Mouse (Mus musculus): ENCODE results near the gene Ahdc1. TPM values are rescaled to one million over a fixed set of nuclear protein-coding genes. Genes with fewer than 3 reads are reported as not detected.

Ahdc1 gene
- total RNA-seq, 2 experiments from 2014 or later: 114 to 116 TPM

DNA sequence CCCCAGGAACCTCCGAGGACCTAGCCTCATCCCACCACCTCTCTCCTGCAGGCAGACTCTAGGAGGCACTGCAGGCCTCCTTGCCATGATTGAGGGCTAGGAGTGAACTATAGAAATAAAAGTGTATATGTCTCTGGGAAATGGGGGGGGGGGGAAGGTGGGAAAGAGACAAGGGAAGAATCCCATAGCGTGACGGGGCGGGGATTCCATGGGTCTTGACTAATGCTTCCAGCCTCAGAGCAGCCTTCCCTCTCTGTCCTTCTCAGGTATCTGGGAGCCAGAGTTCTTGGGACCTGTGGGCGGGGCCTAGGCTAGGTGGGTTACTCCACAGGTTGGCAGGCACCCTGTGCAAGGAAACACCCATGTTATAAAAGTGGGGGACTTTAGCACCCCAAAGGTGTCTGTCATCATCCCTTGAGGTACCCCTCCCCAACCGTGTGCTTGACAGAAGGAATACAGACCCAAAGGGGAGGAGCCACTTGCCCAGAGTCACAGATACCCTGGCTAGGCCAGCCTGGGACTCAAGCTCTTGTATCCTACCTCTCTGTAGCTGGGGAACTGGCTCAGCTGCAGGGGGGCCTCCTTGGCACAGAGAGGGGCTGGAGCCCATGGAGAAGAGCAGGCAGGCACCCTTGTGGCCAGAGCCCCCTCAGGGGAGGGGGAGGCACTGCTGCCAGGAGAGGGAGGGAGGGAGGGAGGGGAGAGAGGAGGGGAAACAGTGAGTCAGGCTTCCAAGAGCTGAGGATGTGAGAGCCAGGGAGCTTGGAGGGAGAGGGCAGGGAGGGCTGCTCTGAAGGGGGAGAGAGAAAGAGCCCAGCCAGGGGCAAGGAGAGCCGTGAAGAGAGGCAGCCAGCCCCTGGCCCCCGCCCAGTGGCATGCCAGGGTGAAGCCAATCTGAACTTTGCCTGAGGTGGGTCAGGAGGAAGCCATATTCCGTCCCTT, 4.9 kb downstream of the Ahdc1 start:
- peak in 1 of 2 experiments; percentile 7 for DNase-seq (ENCODE audit: low spot score in 2 of 2)

DNA sequence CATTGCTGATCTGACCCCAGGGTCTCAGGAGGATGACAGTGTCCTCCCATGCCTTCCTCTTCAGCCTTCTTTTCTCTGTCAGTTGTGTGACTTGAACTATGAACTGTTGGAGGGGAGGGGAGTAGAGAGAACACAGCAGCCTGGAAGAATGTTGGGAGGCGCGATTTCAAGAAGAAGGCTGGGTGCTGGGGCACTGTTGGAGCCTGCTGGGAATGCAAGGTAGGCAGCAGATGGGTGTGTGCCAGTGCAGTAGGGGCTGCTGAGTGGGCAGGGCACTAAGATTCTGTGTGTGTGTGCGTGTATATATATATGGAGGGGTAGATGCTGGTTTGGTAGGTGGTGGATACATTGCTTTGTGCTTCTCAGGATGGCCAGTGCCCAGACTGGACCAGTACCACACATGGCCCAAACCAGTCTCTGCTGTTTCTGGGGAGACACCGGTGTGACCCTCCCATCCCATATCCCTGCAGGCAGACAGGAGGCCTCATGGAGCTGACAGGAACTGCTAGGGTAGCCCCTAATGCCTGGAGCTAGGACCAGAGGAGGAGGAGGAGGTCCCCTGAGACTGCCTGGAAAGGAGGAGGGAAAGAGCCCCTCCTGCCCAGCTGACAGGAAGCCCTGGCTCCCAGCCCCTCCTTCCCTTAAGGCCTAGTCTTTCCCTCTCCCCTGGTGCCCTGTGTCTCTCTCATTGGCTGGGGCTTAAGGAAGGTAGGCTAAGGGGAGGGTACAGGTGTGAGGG, 5.8 kb downstream of the Ahdc1 start:
- peak in 1 of 2 experiments; percentile 20 for DNase-seq (ENCODE audit: low spot score in 2 of 2)

DNA sequence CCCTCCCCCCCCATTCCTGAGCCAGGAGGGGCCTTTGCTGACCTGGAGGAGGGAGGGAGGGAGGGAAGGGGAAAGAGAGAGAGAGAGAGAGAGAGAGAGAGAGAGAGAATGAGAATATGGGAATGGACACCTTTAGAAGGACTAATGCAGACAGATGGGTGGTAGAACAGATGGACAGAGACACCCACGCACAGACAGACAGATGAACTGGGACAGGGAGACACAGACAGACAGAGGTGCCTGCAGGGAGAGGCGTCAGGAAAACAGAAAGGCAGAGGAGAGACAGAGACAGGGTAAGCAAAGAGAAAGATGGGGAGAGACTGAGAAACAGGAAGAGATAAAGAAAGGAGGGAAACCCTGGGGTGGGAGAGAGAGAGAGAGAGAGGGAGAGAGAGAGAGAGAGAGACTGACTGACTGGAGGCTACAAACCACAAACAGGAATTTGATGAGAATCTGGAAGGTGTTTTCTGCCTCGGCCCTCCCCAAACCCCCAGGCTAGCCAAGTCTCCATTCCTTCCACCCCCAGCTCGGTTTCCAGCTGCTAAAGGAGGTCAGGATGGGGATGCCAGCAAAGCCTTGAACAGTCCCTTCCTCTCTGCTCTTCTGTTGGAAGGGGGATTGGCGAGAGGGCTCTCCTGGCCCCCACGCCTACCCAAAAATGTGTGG, 6.7 kb downstream of the Ahdc1 start:
- peak; percentile 68 to 74 for DNase-seq (ENCODE audit: low spot score in 2 of 2)

DNA sequence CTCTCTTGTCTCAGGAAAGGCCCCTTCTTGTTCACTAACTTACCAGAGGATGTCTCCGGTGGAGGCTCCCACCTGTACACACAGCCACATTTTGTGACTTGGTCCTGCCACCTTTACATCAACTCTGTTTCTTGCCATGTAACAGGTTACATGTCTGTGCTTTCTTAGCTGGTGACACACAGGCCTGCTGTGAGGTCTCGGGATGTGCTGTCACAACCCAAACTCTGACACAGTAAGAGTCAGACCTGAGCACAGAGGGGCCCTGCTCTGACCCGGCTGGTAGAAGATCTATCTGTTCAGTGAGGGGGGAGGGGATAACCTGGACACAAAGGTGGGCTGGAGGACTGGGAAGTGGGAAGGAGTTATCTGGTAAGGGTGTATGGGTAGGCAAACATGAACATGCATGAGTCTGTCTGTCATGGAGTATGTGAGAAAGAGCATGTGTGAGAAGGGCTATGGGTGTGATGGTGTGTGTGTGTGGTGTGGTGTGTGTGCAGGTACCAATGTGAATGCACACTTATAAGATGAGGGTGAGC, 7.3 kb downstream of the Ahdc1 start:
- DNase-seq (ENCODE audit: low spot score in 2 of 2): no peak

DNA sequence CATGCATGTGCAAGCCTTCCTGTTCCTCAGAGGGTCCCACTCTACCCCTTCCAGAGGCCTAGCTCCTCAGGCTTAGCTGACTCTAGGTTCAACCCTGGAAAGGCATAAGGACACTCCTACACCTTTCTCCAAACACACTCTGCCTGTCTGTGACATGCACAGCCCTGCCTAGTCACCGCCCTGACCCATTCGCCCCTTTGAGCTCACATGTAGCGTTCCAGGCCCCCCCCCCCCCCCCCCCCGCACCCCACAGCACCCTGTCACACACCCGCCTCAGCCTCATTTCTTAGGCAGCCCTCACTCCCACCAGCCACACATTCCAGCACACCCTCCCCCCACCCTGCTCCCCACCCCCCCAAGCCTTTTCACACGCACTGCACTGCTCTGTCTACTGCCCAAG, 9.7 kb downstream of the Ahdc1 start:
- no peak for DNase-seq (ENCODE audit: low spot score in 2 of 2)

DNA sequence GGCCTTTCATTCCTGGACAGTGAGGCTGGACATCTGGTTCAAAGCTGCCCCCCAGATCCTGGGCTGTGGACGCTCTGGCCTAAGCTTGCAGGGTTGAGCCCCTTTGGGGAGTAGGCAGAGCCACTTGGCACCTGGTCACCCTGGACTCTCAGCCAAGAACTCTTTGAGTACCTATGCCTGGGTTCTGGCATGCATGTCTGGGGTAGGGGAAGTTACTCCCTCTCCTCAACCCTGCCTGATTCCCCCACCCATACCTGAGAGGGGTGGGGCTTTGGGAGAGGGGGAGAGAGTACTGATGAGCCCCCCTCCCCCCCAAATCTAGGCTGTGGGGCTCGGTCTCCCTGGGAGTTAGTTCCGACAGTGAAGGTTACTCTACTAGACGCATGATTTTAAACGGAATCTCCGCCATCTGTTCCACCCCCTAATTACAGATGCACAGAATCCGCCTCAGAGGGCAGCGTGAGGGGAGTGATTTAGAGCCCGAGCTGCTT, 10.2 kb downstream of the Ahdc1 start:
- DNase-seq (ENCODE audit: low spot score in 2 of 2): peak in 1 of 2 experiments; percentile 67

DNA sequence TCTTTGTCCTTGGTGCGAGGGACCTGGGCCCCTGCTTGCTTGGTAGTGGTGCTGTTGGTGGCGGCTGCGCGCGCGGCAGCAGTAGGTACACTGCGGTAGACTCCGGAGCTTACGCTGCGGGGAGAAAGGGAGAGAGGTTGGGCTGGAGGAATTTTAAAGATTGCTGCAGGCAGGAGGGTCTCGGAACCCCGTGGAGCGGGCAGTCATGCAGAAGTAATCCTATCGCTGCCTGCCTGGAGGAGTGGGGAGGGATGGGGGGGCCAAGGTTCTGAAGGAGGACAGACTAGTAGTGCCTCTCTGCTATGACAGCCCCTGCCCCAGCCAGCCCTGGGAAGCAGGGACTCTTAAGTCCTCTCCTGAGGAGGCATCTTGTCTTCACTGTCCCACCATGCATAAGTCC, 11.2 kb downstream of the Ahdc1 start:
- no peak for DNase-seq (ENCODE audit: low spot score in 2 of 2)

DNA sequence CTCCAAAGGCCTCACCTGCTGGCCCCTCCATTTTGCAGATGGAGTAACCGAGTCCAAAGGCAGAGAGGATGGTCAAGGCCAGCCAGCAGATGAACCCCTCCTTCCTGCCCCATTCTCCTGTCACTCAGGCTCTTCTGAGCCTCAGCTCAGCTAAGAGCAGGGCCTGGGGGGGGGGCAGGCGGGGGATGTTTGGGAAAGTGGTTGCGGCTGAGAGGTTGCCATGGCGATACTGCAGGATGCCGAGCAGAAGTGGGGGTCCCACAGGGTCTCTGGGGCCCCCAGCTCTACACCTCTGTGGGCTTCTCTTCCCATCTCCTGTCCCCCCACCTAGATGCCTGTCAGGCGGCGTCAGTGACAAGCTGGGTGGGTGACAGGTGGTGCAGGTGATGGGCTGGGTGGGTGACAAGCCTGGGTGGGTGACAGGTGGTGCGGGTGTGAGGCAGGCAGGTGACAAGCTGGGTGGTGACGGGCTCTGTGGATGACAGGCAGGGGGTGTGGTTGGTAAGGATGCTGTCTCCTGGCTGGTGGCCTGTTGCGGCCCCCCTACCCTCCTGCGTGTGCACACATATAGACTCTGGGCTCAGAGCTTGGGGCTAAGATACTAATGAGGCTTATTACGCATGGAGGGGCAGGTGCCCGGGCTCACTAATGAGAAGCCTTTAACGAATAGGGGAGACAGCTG, 12.0 kb downstream of the Ahdc1 start:
- no peak for DNase-seq (ENCODE audit: low spot score in 2 of 2)

DNA sequence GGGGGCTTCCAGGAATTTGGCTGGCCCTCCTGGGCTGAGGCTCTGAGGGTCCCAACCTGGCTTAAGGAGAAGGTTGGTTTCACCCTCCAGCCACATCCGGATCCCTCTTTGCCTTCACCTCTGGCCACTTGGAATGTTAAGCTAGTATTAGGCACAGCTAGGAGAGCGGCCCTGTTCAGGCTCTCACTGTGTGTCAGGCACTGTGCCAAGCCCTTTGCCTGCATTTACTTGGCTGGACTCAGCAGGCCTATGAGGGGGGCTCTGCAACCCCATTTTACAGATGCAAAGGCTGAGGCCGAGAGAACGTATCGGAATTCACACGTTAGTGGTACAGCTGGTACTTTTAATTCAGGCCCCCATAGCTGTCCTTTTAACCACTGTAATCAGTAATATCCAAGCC, 12.6 kb downstream of the Ahdc1 start:
- no peak for DNase-seq (ENCODE audit: low spot score in 2 of 2)

DNA sequence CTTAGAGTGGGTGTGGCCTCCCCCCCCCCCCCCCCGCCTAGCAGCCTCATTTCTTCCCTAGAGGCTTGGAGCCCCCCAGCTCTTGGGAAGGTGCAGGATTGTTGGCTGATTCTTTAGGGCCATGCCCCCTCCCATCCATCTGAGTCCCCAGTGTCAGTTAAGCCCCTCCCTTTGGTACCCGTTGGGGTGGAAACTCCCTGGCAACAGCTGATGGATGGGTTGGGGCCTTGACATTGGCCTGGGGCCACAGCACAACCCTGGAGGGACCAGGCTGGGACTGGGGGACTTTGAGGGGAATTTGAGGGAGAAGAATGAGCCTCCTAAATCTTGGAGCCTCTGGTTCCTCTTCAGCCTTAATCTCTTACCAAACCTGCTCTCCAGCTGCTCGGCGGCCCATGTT, 13.3 kb downstream of the Ahdc1 start:
- DNase-seq (ENCODE audit: low spot score in 2 of 2): no peak

DNA sequence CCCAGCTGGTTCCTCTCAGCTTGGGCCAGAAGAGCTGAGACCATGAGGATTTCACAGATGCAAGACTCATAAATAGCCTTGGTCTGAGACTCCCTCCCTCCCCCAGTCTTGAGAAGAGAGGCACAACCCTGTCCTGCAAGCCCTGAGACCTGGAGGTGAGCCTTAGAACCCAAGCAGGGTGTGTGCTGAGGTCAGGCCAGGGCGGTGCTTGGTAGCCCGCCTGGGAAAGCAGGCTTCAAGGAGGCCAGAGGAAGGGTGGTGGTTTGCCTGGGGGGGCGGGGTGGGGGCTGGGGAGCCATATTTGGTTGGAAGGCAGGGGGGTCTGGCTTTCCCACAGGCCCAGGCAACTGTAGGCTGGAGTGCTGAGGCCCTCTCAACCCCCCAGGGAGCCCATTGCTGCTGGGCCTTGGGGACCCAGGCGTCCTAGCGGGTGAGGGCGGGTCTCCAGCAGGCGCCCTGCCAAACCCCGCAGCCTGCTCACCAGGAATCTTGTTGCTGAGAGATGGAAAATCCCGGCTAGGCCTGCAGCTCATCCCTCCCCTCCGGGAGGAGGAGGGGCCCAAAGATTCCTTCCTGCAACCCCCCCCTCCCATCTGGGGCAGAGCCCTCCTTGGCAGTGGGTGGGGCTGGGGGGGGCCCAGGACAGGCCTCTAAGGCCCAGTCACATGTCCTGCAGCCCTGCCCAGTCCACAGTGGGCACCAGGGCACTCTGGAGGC, 14.1 kb downstream of the Ahdc1 start:
- no peak for DNase-seq (ENCODE audit: low spot score in 2 of 2)

DNA sequence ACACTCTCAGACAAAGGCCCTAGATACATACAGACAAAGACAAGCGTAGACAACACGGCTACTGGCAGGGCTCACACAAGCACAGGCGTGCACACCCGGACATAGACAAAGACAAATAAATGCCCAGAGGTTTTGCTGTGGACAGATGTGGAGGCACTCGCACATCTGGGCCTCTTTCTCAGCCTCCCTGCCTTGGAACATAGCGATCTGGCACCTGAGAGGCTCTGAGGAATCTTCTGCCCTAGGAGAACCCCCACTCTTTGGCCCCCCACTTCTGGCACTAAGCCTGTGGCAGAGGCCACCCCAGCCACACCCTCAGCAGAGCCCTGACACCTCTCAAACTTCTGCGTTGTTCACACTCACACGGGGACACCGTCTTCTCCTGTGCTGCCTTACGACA, 15.2 kb downstream of the Ahdc1 start:
- no peak for DNase-seq (ENCODE audit: low spot score in 2 of 2)

DNA sequence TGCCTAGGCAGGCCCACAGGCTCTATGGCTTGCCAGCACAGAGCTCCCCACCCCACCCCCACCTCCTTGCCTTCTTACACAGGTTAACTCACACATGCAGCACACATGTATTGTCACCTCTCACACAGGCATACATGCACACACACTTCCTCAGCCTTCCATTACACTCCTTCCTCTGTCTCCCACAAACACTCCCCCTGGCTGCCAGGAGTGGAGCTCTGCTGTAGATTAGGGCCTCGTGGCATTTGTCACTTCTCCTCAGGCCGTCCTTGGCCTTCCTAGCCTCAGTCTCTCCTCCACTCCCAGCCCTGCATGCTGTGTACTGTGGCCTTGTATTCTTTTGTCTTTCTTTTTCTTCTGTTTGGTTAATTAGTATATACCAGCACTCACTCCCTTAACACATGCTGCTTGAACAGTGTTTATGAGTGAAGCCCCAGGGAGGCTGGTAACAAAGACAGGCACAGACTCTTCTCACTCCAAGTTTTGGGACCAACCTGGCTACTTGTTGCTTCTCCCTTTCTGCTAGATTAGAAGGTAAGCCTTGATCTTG, 15.8 kb downstream of the Ahdc1 start:
- DNase-seq (ENCODE audit: low spot score in 2 of 2): no peak

DNA sequence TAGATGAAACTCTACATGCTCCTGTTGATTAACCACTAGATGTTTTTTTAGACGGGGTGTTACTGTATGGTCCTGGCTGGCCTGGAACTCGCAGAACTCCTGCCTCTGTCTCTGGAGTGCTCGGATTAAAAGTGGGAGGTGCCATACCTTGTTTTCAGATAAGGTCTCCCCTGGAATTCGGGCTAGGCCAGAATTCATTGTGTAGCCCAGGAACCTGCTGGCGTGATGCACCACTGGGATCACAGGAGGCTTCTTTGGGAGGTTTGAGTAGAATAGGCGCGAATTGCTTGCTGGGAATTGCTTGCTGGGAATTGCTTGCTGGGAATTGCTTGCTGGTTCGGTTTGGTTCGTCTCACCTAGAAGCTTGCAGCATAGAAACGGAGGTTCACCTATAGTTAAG, 16.7 kb downstream of the Ahdc1 start:
- DNase-seq (ENCODE audit: low spot score in 2 of 2): no peak

DNA sequence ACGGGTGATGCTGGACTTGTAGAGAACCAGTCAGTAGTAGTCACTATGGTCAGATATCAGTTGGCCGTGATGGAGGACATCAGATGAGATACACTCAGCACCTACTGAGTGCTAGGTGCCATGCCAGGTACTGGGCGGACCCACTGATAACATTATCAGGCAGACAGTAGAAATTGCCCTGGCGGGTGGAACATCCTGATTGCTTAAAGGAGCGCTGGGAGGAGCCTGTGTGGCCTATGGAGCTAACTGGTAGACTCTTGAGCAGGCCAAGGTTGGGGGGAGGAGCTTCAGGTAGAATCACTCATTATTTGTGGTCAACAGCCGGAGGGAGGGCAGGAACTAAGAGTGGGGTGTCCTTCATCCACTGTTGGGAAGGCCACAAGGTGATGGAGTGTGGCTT, 17.1 kb downstream of the Ahdc1 start:
- no peak for DNase-seq (ENCODE audit: low spot score in 2 of 2)

DNA sequence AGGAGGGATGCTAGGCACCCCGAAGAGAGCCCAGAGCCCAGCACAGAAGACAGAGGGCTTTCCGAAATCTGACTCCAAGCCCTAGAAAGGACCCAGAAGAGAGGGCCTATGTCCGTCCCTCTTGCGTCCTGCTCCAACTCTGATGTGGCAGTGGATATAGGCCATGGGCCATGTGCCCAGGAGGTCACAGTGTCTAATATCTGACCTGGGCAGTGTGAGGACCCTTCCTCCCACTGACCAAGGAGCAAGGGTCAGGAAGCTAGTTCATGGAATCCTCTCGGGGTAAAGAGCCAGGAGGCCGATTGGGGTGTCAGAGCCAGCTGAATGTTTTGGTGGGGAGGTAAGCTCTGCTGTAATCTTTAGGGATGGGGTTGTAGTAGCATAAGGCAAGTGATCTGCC, 17.8 kb downstream of the Ahdc1 start:
- DNase-seq (ENCODE audit: low spot score in 2 of 2): no peak

DNA sequence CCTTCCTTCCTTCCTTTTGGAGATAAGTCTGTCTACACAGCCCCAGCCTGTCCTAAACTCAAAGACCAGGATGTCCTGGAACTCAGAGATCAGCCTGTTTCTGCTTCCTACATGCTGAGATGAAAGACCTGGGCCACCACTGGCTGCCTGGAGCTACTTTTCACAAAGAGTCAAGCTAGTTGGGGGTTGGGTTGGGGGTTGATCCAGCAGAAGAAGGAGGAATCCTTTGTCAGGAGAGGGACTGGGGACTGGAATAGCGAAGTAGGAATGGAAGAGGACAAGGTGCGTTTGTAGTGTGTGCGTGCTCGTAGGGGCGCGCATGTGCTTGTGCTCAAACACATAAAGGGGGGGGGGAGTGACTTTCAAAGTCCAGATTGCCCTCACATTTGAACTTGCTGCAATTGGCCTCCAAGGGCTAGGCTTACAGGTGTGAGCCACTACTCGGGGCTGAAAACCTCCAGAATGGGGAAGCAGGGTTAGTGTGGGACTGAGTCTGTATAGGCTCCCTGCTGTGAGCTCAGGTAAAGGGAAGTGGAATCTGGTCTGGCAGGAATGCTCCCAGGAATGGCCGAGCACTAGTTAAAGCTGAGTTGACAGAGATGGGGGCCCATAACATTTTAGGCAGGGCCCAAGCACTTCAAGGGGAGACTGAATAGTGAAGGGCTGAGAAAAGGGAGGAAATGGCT, 21.5 kb downstream of the Ahdc1 start:
- DNase-seq (ENCODE audit: low spot score in 2 of 2): no peak

DNA sequence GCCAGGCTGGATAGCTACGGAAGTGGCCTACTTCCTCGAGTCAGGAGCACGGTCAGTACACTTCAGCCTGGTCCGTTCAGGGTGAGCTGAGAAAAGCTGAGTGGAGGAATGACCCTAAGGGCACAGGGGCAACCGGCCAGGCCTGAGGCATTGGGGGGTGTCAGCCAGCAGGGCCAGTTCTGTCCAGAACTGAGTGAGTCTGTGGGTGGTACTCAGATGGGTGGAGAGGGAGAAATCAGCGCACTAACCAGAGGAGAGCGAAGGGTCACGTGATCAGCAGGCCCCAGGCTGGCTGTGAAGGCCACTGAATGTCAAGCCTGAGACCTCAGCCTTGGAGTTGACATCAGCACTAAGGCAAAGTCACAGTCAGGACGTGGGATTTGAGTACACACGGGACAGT, 23.4 kb downstream of the Ahdc1 start:
- DNase-seq (ENCODE audit: low spot score in 2 of 2): no peak

DNA sequence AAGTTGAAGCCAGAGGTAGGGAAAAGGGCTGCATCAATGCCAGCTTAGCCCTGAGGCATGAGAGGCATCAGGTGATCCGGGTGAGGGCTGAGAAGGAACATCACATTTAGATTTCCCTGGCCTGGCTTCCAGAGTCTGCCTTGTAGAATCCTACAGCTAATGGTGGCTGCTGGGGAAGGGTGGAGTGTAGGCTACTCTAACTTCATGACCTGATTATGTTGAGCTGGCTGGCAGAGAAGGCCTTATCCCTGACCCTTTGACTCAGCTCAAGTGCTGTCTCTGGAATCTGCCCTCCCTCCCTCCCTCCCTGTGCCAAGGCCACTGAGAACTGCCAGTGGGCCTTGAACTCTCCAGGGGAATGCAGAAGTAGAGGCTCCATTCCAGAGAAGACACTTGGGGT, 24.4 kb downstream of the Ahdc1 start:
- DNase-seq (ENCODE audit: low spot score in 2 of 2): no peak
